Mouse (Mus musculus) embryonic facial prominence, embryonic 11.5 days (tissue): ENCODE results near the gene Rbm20. TPM values are rescaled to one million over a fixed set of nuclear protein-coding genes. Genes with fewer than 3 reads are reported as not detected.
A peak's percentile ranks its signal among the peaks of the same experiment; 100 is the strongest.

Experiments
- ATAC-seq: fragments of 200-750 bp; cut with Nextera tagmentation; replicated peaks from 2 replicates; pipeline ENCODE4 v1.8.0; 2017; ENCODE audit warnings: low read depth; ENCODE audit not compliant: insufficient number of reproducible peaks, low FRiP score, low TSS enrichment
- DNase-seq: peaks from one replicate; pipeline ENCODE4 v3.0.0-alpha.2; 2015; ENCODE audit warnings: low spot score
- H3K27ac ChIP-seq: fragments of 300-500 bp; sonication (generic); replicated peaks from 2 replicates; pipeline ENCODE4 v1.5.1; 2014; ENCODE audit warnings: mild to moderate bottlenecking, low read depth, low read length, control low read depth
- H3K27me3 ChIP-seq: fragments of 300-500 bp; sonication (generic); 2 replicates; pipeline ENCODE4 v1.6.1; 2014; ENCODE audit warnings: mild to moderate bottlenecking, low read length, moderate library complexity, mixed read lengths; ENCODE audit not compliant: control insufficient read depth, insufficient read depth
- H3K36me3 ChIP-seq: fragments of 300-500 bp; sonication (generic); replicated peaks from 2 replicates; pipeline ENCODE4 v1.6.1; 2014; ENCODE audit warnings: low read depth, mild to moderate bottlenecking, low read length, moderate library complexity, mixed read lengths; ENCODE audit not compliant: control insufficient read depth, insufficient read depth
- H3K4me1 ChIP-seq: fragments of 300-500 bp; sonication (generic); 2 replicates; pipeline ENCODE4 v1.6.1; 2014; ENCODE audit warnings: low read length, mixed read lengths; ENCODE audit not compliant: control insufficient read depth, insufficient read depth
- H3K4me2 ChIP-seq: fragments of 300-500 bp; sonication (generic); 2 replicates; pipeline ENCODE4 v1.6.1; 2014; ENCODE audit warnings: low read depth, mild to moderate bottlenecking, control low read depth, low read length, moderate library complexity
- H3K4me3 ChIP-seq: fragments of 300-500 bp; sonication (generic); 2 replicates; pipeline ENCODE4 v1.5.1; 2014; ENCODE audit warnings: low read depth, low read length, control low read depth
- H3K9ac ChIP-seq: fragments of 300-500 bp; sonication (generic); replicated peaks from 2 replicates; pipeline ENCODE4 v1.6.1; 2014; ENCODE audit warnings: mild to moderate bottlenecking, control low read depth, low read length
- H3K9me3 ChIP-seq: fragments of 300-500 bp; sonication (generic); replicated peaks from 2 replicates; pipeline ENCODE4 v1.6.1; 2016; ENCODE audit warnings: mild to moderate bottlenecking, low read length, inconsistent platforms, mixed read lengths; ENCODE audit not compliant: control insufficient read depth
- WGBS: fragments of 180-500 bp; shearing (Covaris S2); extraction: QIAGEN DNeasy Blood & Tissue Kit; methylation state at CpG from one replicate; pipeline ENCODE4 v1.1.7; 2014; 5-methylcytosine and 5-hydroxymethylcytosine counted together
- polyA plus RNA-seq: library from polyadenylated mRNA; unstranded; fragments of >200 nt; fragmentation: Nextera tagmentation; extraction: Ambion mirVana; gene quantifications from 2 replicates; pipeline ENCODE4 v1.2.1, GENCODE M21; 2014

Rbm20 gene
- polyA plus RNA-seq, 1 experiment from 2014 or later: 1.1 TPM

DNA sequence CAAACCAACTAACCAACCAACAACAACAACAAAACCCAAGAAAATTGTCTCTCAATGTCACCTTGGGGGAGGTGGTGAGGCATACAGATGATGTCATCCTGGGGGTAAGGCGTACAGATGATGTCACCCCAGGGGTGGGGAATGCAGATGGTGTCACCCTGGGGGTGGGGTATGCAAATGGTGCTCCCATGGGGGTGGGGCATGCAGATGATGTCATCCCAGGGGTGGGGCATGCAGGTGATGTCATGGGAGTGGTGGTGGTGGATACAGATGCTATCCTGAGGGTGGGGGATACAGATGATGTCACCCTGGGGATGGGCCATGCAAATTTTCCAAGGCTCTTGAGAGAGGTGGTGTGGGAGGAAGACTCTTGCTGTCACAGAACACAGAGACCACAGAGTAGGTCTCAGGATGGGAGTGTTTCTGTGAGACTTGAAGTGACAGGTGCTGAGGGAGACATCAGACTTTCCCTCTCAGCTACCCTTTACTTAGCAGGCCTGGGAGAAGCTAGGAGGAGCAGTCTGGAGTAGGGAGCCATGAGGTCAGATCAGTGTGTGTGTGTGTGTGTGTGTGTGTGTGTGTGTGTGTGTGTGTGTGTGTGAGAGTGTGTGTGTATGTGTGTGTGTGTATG, 63.8 kb downstream of the Rbm20 start:
- Histone ChIP-seq H3K4me1 (no peaks in the 10 kb centered on the region), H3K4me3 (no peak overlapping the region), H3K36me3 (no peaks in the 10 kb centered on the region), H3K9ac (no peak overlapping the region), H3K27ac (no peak overlapping the region), H3K4me2 (no peak overlapping the region), H3K9me3 (no peaks in the 10 kb centered on the region), H3K27me3 (no peaks in the 10 kb centered on the region)
- 80% methylated on average over 1 of the region's 1 CpGs for WGBS
- ATAC-seq: no peak; the same call in 1 of the 2 replicates
- no peak for DNase-seq

DNA sequence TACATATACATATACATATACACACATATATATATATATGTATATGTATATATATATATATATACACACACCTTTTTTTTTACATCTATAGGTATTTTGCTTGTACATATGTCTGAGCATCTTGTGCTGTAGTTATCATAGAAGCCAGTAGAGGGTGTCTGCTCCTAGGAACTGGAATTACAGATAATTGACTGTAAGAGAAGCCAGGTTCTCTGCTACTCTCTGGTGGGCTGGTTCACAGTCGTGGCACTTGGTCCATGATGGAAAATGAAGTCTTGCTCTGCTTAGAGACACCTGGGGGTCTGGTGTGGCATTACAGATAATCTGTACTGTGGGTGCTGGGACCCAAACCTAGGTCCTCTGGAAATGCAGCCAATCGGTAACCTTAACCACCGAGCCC, 64.8 kb downstream of the Rbm20 start:
- WGBS: 66% methylated on average over 3 of the region's 3 CpGs
- Histone ChIP-seq H3K9me3 (no peaks in the 10 kb centered on the region), H3K4me2 (no peak overlapping the region), H3K36me3 (no peaks in the 10 kb centered on the region), H3K4me1 (no peaks in the 10 kb centered on the region), H3K27ac (no peak overlapping the region), H3K27me3 (no peaks in the 10 kb centered on the region), H3K4me3 (no peak overlapping the region), H3K9ac (no peak overlapping the region)
- no peak for ATAC-seq
- peak; percentile 77 for DNase-seq

DNA sequence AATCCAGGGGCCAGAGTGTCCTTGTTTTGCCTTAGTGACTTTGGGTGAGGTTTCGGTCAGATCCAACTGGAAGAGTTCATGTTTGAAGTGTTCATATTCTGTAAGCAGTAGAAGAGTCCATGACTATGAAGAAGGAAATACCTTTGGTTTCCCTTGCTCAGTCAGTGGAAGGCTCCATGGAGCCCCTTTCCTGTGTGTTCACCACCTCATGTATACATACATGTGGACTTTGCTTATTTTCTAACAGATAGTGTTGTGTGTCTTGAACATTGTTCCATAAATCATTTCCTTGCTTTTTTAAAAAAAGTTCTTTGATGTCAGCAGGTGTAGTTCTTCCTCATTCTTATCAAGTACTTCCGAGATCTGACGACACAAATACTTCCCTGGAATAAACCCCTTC, 68.2 kb downstream of the Rbm20 start:
- H3K27ac ChIP-seq: no peak overlapping the region
- H3K9me3 ChIP-seq: no peaks in the 10 kb centered on the region
- no peaks in the 10 kb centered on the region for H3K36me3 ChIP-seq
- H3K9ac ChIP-seq: no peak overlapping the region
- no peaks in the 10 kb centered on the region for H3K27me3 ChIP-seq
- H3K4me2 ChIP-seq: no peak overlapping the region
- H3K4me3 ChIP-seq: no peak overlapping the region
- ATAC-seq (no peak), DNase-seq (no peak)
- no peaks in the 10 kb centered on the region for H3K4me1 ChIP-seq
- 93% methylated on average over 3 of the region's 3 CpGs for WGBS

DNA sequence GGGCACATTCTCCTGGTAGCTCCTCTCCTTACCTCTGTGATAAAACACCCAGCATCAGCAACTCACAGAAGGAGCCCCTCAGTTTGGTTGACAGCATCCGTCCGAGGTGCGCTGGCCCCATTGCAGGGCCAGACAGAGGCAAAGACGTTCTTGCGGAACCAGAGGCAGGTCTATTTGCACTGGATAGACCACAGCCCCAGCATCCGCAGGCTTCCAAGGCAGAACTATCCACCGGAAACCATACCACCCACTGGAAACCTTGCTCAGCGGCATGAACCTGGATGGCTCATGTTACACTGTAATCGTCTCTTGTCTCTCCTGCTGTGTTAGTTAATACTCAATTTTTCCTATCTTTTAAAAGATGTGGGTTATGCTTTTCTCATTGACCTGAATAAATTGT, 69.0 kb downstream of the Rbm20 start:
- no peaks in the 10 kb centered on the region for H3K36me3 ChIP-seq
- H3K4me1 ChIP-seq: no peaks in the 10 kb centered on the region
- DNase-seq (no peak), ATAC-seq (no peak)
- no peaks in the 10 kb centered on the region for H3K9me3 ChIP-seq
- no peak overlapping the region for H3K4me2 ChIP-seq
- H3K4me3 ChIP-seq: no peak overlapping the region
- no peak overlapping the region for H3K9ac ChIP-seq
- H3K27ac ChIP-seq: no peak overlapping the region
- 64% methylated on average over 9 of the region's 9 CpGs for WGBS
- no peaks in the 10 kb centered on the region for H3K27me3 ChIP-seq

DNA sequence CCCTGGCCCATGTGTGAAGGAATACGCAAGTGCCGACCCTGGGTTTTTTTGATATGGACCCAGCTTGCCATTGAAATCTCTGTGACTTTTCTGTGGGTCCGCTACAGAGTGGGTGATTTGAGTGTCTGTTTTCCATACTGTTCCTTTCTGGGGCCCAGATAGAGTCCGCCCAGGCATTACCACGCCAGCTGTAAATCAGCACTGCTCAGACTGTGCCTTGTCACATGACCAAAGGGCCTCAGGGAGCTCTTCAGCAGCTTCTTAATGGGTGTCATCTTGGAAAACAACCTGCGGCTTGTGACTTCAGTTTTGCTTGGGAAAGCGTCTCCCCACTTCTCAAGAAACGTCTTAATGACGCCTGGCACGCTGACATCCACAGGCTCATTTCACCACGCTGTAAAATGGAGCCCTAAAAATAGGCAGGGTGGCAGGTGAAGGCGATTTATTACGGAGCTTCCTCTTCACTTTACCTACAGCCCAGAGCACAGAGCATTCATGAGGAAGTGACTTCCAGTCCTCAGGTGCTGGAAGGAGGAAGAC, 71.2 kb downstream of the Rbm20 start:
- DNase-seq (no peak), ATAC-seq (no peak)
- Histone ChIP-seq H3K9ac (no peak overlapping the region), H3K9me3 (no peaks in the 10 kb centered on the region), H3K27me3 (no peaks in the 10 kb centered on the region), H3K4me1 (no peaks in the 10 kb centered on the region), H3K4me2 (no peak overlapping the region), H3K36me3 (no peaks in the 10 kb centered on the region), H3K27ac (no peak overlapping the region), H3K4me3 (no peak overlapping the region)
- WGBS: 88% methylated on average over 13 of the region's 13 CpGs

DNA sequence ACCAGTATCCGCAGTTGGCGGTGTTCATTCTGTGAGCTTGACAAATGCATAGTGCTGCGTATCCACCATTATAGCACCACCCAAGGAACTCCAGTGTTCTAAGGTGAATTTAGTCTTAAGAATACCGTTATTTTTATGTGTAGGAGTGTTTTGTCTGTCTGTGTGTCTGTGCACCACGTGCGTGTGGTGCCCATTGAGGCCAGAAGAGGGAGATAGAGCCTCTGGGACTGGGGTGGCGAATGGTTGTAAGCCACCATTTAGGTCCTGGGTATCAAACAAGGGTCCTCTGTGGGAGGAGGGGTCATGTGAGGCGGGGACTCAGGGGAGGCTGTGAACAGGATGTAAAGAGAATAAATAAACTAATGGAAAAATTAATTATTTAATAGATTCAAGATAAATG, 72.2 kb downstream of the Rbm20 start:
- H3K4me1 ChIP-seq: no peaks in the 10 kb centered on the region
- H3K27me3 ChIP-seq: no peaks in the 10 kb centered on the region
- no peak overlapping the region for H3K4me2 ChIP-seq
- no peaks in the 10 kb centered on the region for H3K9me3 ChIP-seq
- ATAC-seq (no peak), DNase-seq (no peak)
- no peak overlapping the region for H3K27ac ChIP-seq
- no peak overlapping the region for H3K4me3 ChIP-seq
- WGBS: 94% methylated on average over 8 of the region's 8 CpGs
- no peak overlapping the region for H3K9ac ChIP-seq
- no peaks in the 10 kb centered on the region for H3K36me3 ChIP-seq

DNA sequence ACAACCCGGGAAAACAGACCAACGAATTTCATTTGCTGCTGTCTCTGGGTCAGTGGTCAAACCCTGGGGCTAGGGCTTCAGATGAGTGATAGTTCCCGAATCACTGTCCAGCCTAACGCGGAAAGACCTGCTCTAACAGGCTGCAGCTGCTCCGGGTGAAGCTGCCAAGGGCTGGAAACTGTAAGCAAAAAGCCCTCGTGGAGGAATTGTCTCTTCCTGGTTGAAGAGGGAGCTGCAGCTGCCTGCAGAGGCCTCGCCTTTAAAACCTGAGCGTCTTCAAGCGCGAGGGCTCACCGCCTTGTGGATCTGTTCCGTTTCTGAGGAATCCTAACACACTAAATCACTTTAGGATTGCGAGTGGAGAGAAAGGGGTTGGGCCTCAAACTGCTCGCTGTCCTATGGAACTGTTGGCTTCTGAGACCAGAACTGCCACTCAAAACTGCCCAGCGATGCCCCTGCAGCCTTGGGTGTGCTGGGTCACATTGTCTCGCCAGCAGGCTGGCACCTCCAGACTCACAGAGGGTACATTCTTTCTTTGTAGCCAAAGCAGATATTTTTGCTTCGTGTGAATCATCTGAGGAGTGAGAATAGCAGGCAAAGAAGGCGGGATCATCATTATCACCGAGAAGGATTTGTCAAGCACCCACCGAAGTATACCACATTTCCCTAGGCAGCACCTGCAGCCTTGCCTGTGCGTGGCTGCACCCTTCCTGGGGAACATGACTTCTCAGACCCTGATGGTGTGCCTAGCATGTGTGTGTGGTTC, 74.5 kb downstream of the Rbm20 start:
- ATAC-seq (no peak), DNase-seq (peak; percentile 25)
- no peak overlapping the region for H3K27ac ChIP-seq
- H3K4me1 ChIP-seq: no peaks in the 10 kb centered on the region
- no peak overlapping the region for H3K9ac ChIP-seq
- H3K9me3 ChIP-seq: no peaks in the 10 kb centered on the region
- no peak overlapping the region for H3K4me2 ChIP-seq
- H3K27me3 ChIP-seq: no peaks in the 10 kb centered on the region
- no peaks in the 10 kb centered on the region for H3K36me3 ChIP-seq
- WGBS: 64% methylated on average over 22 of the region's 22 CpGs
- no peak overlapping the region for H3K4me3 ChIP-seq

DNA sequence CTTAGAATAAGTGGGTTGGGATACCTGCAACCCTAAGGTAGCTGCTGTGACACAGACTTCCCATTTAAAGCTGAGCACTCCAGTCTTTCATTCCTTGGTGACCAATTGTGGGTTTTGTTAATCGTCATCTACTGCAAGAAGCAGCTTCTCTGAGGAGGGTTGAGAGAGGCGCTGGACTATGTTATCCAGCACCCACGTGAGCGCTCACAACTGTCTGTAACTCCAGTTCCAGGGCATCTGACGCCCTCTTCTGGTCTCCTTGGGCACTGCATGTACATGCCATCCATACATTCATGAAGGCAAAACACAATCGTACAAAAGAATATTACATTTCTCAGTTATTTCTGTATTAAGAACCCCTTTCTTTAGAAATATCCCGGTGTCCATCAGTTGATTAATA, 75.9 kb downstream of the Rbm20 start:
- ATAC-seq (no peak), DNase-seq (no peak)
- no peak overlapping the region for H3K9ac ChIP-seq
- no peak overlapping the region for H3K27ac ChIP-seq
- WGBS: 50% methylated on average over 7 of the region's 7 CpGs
- no peaks in the 10 kb centered on the region for H3K9me3 ChIP-seq
- no peaks in the 10 kb centered on the region for H3K36me3 ChIP-seq
- H3K4me1 ChIP-seq: no peaks in the 10 kb centered on the region
- no peak overlapping the region for H3K4me2 ChIP-seq
- H3K27me3 ChIP-seq: no peaks in the 10 kb centered on the region
- no peak overlapping the region for H3K4me3 ChIP-seq
